10 mouse cellular contexts compared by ENCODE assay signal in the genomic region with DNA sequence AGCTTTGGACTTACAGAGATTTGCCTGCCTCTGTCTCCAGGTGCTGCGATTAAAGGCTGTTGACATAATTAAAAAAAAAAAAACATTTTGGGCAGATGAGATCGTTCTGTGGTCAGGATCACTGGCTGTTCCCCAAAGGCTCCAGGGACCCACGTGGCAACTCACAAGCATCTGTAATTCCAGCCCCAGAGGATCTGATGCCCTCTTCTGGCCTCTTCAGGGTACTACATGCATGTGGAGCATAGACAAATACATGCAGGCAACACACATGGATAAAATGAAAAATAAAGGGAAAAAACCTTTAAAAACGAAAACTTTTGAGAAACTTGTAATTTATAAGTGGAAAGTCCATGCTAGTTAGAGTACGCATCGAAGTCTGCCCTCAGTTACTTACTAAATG. TPM values are rescaled to one million over a fixed set of nuclear protein-coding genes. Genes with fewer than 3 reads are reported as not detected.
DNase-seq lines count a peak whose midpoint lies in the region; ATAC-seq and TF ChIP-seq lines count a peak whose summit lies in the region.
"Had no signal": no experiment of that assay in that cellular context is flagged by ENCODE, and none has a peak within 500 bp of the region (broad histone marks: within the 10 kb centered on the region; RNA-seq: fewer than 3 reads in every experiment).

No protein-coding gene starts in this region.

- DNase-seq in kidney, adult 18-20 months, result peak; percentile 27
- peak; percentile 69 for DNase-seq in ES-E14 (ENCODE audit: low read depth, low spot score)
- DNase-seq in lung, postnatal 36 days, result peak; percentile 60
- no peak for DNase-seq in cerebellum, adult 2 months

- WGBS in kidney, embryonic 14.5 days, result 72% methylated on average over 6 of the region's 6 CpGs
- WGBS in cerebellum, adult 2 months, result 59% methylated on average over 6 of the region's 6 CpGs
- 64% methylated on average over 6 of the region's 6 CpGs for WGBS in forebrain, embryonic 13.5 days
- 64% methylated on average over 6 of the region's 6 CpGs for WGBS in midbrain, embryonic 16.5 days

- TF ChIP-seq POLR2A in cerebellum, adult 2 months (IDR thresholded peaks at IDR 0.05; ENCODE audit: borderline replicate concordance, insufficient read depth, low read length), result no peak

- no peak overlapping the region for H3K27ac ChIP-seq in kidney, embryonic 14.5 days (ENCODE audit: low read depth, low read length)
- no peak overlapping the region for H3K27ac ChIP-seq in ES-E14 (ENCODE audit: insufficient read depth, low read depth, low read length, poor library complexity, severe bottlenecking)
- no peak overlapping the region for H3K27ac ChIP-seq in cerebellum, adult 2 months (ENCODE audit: insufficient read depth, low read length)
- no peak overlapping the region for H3K27ac ChIP-seq in forebrain, embryonic 13.5 days
- H3K27ac ChIP-seq in midbrain, embryonic 16.5 days (ENCODE audit: low read length), result no peak overlapping the region
- H3K27ac ChIP-seq: embryonic facial prominence, embryonic 12.5 days; neural tube, embryonic 13.5 days had no signal

- H3K36me3 ChIP-seq in kidney, embryonic 14.5 days (ENCODE audit: control insufficient read depth, insufficient read depth, low read length), result no peaks in the 10 kb centered on the region
- no peaks in the 10 kb centered on the region for H3K36me3 ChIP-seq in ES-E14 (ENCODE audit: control insufficient read depth, insufficient read depth, low read length, poor library complexity, severe bottlenecking)
- no peaks in the 10 kb centered on the region for H3K36me3 ChIP-seq in forebrain, embryonic 13.5 days (ENCODE audit: poor library complexity, severe bottlenecking)
- H3K36me3 ChIP-seq in midbrain, embryonic 16.5 days (ENCODE audit: control insufficient read depth, insufficient read depth, low read length), result no peaks in the 10 kb centered on the region
- H3K36me3 ChIP-seq: embryonic facial prominence, embryonic 12.5 days; neural tube, embryonic 13.5 days had no signal

- no peak overlapping the region for H3K4me3 ChIP-seq in kidney, embryonic 14.5 days (ENCODE audit: low read length)
- H3K4me3 ChIP-seq in ES-E14 (ENCODE audit: insufficient read depth in 1 of 2, low read depth in 1 of 2, low read length in 2 of 2, poor library complexity in 1 of 2, severe bottlenecking in 1 of 2), result no peak overlapping the region
- H3K4me3 ChIP-seq in cerebellum, adult 2 months (replicated peaks; ENCODE audit: insufficient read depth, low read depth, low read length), result no peak overlapping the region
- no peak overlapping the region for H3K4me3 ChIP-seq in forebrain, embryonic 13.5 days
- no peak overlapping the region for H3K4me3 ChIP-seq in midbrain, embryonic 16.5 days (ENCODE audit: low read depth, low read length)
- H3K4me3 ChIP-seq: embryonic facial prominence, embryonic 12.5 days; neural tube, embryonic 13.5 days had no signal

- no peak for ATAC-seq in kidney, embryonic 14.5 days (ENCODE audit: low FRiP score, low TSS enrichment)
- peak; percentile 62; the same call in 1 of the 2 replicates for ATAC-seq in common myeloid progenitor, adult 5-6 weeks (replicated peaks; ENCODE audit: low read depth, poor library complexity, severe bottlenecking)
- ATAC-seq in forebrain, embryonic 13.5 days, result no peak
- ATAC-seq in midbrain, embryonic 16.5 days, result no peak

- H3K9ac ChIP-seq in kidney, embryonic 14.5 days (ENCODE audit: low read depth, low read length), result no peak overlapping the region
- no peak overlapping the region for H3K9ac ChIP-seq in ES-E14 (ENCODE audit: insufficient read depth, low read depth, low read length, poor library complexity, severe bottlenecking)
- no peak overlapping the region for H3K9ac ChIP-seq in forebrain, embryonic 13.5 days
- no peak overlapping the region for H3K9ac ChIP-seq in midbrain, embryonic 16.5 days (ENCODE audit: low read depth, low read length)
- H3K9ac ChIP-seq: embryonic facial prominence, embryonic 12.5 days; neural tube, embryonic 13.5 days had no signal

- 0 out of 2 replicates have a peak, but pooled peaks cover 2% of the 10 kb centered on the region for H3K4me1 ChIP-seq in kidney, embryonic 14.5 days (ENCODE audit: control insufficient read depth, insufficient read depth, low read length)
- peaks cover 0 to 21% of the 10 kb centered on the region in 2 experiments; a peak in 2 of 4 replicates for H3K4me1 ChIP-seq in ES-E14 (ENCODE audit: control insufficient read depth in 2 of 2, insufficient read depth in 2 of 2, low read length in 2 of 2, poor library complexity in 1 of 2)
- H3K4me1 ChIP-seq in cerebellum, adult 2 months (ENCODE audit: control insufficient read depth, insufficient read depth, low read length), result no peaks in the 10 kb centered on the region
- H3K4me1 ChIP-seq in forebrain, embryonic 13.5 days, result no peaks in the 10 kb centered on the region
- H3K4me1 ChIP-seq in midbrain, embryonic 16.5 days (ENCODE audit: control insufficient read depth, insufficient read depth, low read length), result no peaks in the 10 kb centered on the region
- H3K4me1 ChIP-seq: embryonic facial prominence, embryonic 12.5 days; neural tube, embryonic 13.5 days had no signal

- TF ChIP-seq CTCF in cerebellum, adult 2 months (IDR thresholded peaks at IDR 0.05; ENCODE audit: borderline replicate concordance, insufficient read depth, low read depth, low read length), result no peak

- no peak overlapping the region for H3K4me2 ChIP-seq in kidney, embryonic 14.5 days (replicated peaks; ENCODE audit: low read depth, low read length)
- no peak overlapping the region for H3K4me2 ChIP-seq in forebrain, embryonic 13.5 days
- no peak overlapping the region for H3K4me2 ChIP-seq in midbrain, embryonic 16.5 days (ENCODE audit: low read length)
- H3K4me2 ChIP-seq: embryonic facial prominence, embryonic 12.5 days; neural tube, embryonic 13.5 days had no signal

- no peaks in the 10 kb centered on the region for H3K9me3 ChIP-seq in kidney, embryonic 14.5 days (ENCODE audit: control insufficient read depth, low read length)
- H3K9me3 ChIP-seq in ES-E14 (ENCODE audit: control insufficient read depth, insufficient read depth, low read depth, low read length), result no peaks in the 10 kb centered on the region
- H3K9me3 ChIP-seq in forebrain, embryonic 13.5 days (replicated peaks), result no peaks in the 10 kb centered on the region
- H3K9me3 ChIP-seq in midbrain, embryonic 16.5 days (replicated peaks; ENCODE audit: control insufficient read depth, low read length, poor library complexity, severe bottlenecking), result no peaks in the 10 kb centered on the region
- H3K9me3 ChIP-seq: embryonic facial prominence, embryonic 12.5 days; neural tube, embryonic 13.5 days had no signal

- no peaks in the 10 kb centered on the region for H3K27me3 ChIP-seq in kidney, embryonic 14.5 days (ENCODE audit: control insufficient read depth, insufficient read depth, low read length)
- H3K27me3 ChIP-seq in cerebellum, adult 2 months (ENCODE audit: control insufficient read depth, insufficient read depth, low read length), result no peaks in the 10 kb centered on the region
- H3K27me3 ChIP-seq in forebrain, embryonic 13.5 days, result no peaks in the 10 kb centered on the region
- H3K27me3 ChIP-seq in midbrain, embryonic 16.5 days (ENCODE audit: control insufficient read depth, insufficient read depth, low read depth, low read length), result no peaks in the 10 kb centered on the region
- H3K27me3 ChIP-seq: embryonic facial prominence, embryonic 12.5 days; neural tube, embryonic 13.5 days had no signal

- in situ Hi-C loops in ES-E14 (cut with MboI; ENCODE audit: low sequenced_read_pairs in 2 of 2, unreplicated experiment in 2 of 2), result no loop called here

TF ChIP-seq in ES-E14, 5 proteins besides CTCF, POLR2A, EP300 and RAD21:
- TF ChIP-seq MAFK (IDR thresholded peaks at IDR 0.05; ENCODE audit: insufficient read depth, low read depth, low read length) (no peak), ZC3H11A (IDR thresholded peaks at IDR 0.05; ENCODE audit: borderline replicate concordance, low read depth, low read length) (peak; percentile 56), HCFC1 (IDR thresholded peaks at IDR 0.05; ENCODE audit: borderline replicate concordance, insufficient read depth, low read length) (no peak), ZNF384 (IDR thresholded peaks at IDR 0.05; ENCODE audit: low read depth, low read length) (no peak), CHD2 (IDR thresholded peaks at IDR 0.05; ENCODE audit: low read depth, low read length) (no peak)
TF ChIP-seq in ES-E14: peak in this region for 1.

RNA-seq across cellular contexts. Expression of gene Adgrf3, which starts 1.8 kb away (rescaled TPM):
- 0.28 TPM in 1 of 2 replicates, not detected in the other for polyA plus RNA-seq in kidney, embryonic 14.5 days (2014; fragmentation: Nextera tagmentation; extraction: Ambion mirVana)
- total RNA-seq in ES-E14 (2012; rRNA removed), result 0.58 and 0.71 TPM in 2 replicates
- not detected in 2 replicates for total RNA-seq in common myeloid progenitor, adult 5-6 weeks (2017)
- polyA plus RNA-seq in cerebellum, adult 2 months (2012; rRNA removed), result not detected in 2 replicates
- not detected in 2 replicates for polyA plus RNA-seq in forebrain, embryonic 13.5 days (2015; fragmentation: Nextera tagmentation; extraction: Ambion mirVana)
- polyA plus RNA-seq in midbrain, embryonic 16.5 days (2015; fragmentation: Nextera tagmentation; extraction: Ambion mirVana), result not detected in 2 replicates
- polyA plus RNA-seq: neural tube, embryonic 13.5 days had no signal

RNA-seq across cellular contexts. Expression of gene Selenoi, which starts 25.1 kb away (rescaled TPM):
- 16.9 and 19.1 TPM in 2 replicates for polyA plus RNA-seq in kidney, embryonic 14.5 days (2014; fragmentation: Nextera tagmentation; extraction: Ambion mirVana)
- 104 and 110 TPM in 2 replicates for total RNA-seq in ES-E14 (2012; rRNA removed)
- total RNA-seq in common myeloid progenitor, adult 5-6 weeks (2017), result 39.6 and 69.2 TPM in 2 replicates
- 33.9 and 38.0 TPM in 2 replicates for polyA plus RNA-seq in cerebellum, adult 2 months (2012; rRNA removed)
- 21.3 and 24.5 TPM in 2 replicates for polyA plus RNA-seq in forebrain, embryonic 13.5 days (2015; fragmentation: Nextera tagmentation; extraction: Ambion mirVana)
- polyA plus RNA-seq in midbrain, embryonic 16.5 days (2015; fragmentation: Nextera tagmentation; extraction: Ambion mirVana), result 32.5 and 34.7 TPM in 2 replicates

RNA-seq across cellular contexts. Expression of gene Hadhb, which starts 52.2 kb away (rescaled TPM):
- polyA plus RNA-seq in kidney, embryonic 14.5 days (2014; fragmentation: Nextera tagmentation; extraction: Ambion mirVana), result 129 and 149 TPM in 2 replicates
- total RNA-seq in ES-E14 (2012; rRNA removed), result 103 and 110 TPM in 2 replicates
- total RNA-seq in common myeloid progenitor, adult 5-6 weeks (2017), result 66.7 and 76.6 TPM in 2 replicates
- 129 and 148 TPM in 2 replicates for polyA plus RNA-seq in cerebellum, adult 2 months (2012; rRNA removed)
- polyA plus RNA-seq in forebrain, embryonic 13.5 days (2015; fragmentation: Nextera tagmentation; extraction: Ambion mirVana), result 80.2 and 83.9 TPM in 2 replicates
- polyA plus RNA-seq in midbrain, embryonic 16.5 days (2015; fragmentation: Nextera tagmentation; extraction: Ambion mirVana), result 52.1 and 53.6 TPM in 2 replicates

RNA-seq across cellular contexts. Expression of gene Hadha, which starts 52.3 kb away (rescaled TPM):
- polyA plus RNA-seq in kidney, embryonic 14.5 days (2014; fragmentation: Nextera tagmentation; extraction: Ambion mirVana), result 93.4 and 119 TPM in 2 replicates
- total RNA-seq in ES-E14 (2012; rRNA removed), result 101 and 102 TPM in 2 replicates
- 139 and 147 TPM in 2 replicates for total RNA-seq in common myeloid progenitor, adult 5-6 weeks (2017)
- 88.2 and 89.6 TPM in 2 replicates for polyA plus RNA-seq in cerebellum, adult 2 months (2012; rRNA removed)
- 81.1 and 87.6 TPM in 2 replicates for polyA plus RNA-seq in forebrain, embryonic 13.5 days (2015; fragmentation: Nextera tagmentation; extraction: Ambion mirVana)
- polyA plus RNA-seq in midbrain, embryonic 16.5 days (2015; fragmentation: Nextera tagmentation; extraction: Ambion mirVana), result 61.6 and 62.3 TPM in 2 replicates

Comparison
In these comparisons a context has a peak if more than half of its experiments do, and no peak if none do; other contexts are left out.
1. DNase-seq: peak in kidney, adult 18-20 months (single experiment), ES-E14 (single experiment) and lung, postnatal 36 days (single experiment); none in cerebellum, adult 2 months (0 of 2).